Mouse (Mus musculus): ENCODE data around the gene Rgl1. TPM values are rescaled to one million over a fixed set of nuclear protein-coding genes. Genes with fewer than 3 reads are reported as not detected.

The Rgl1 gene
- total RNA-seq, 2 experiments from 2014 or later, result 113 to 132 TPM

DNA sequence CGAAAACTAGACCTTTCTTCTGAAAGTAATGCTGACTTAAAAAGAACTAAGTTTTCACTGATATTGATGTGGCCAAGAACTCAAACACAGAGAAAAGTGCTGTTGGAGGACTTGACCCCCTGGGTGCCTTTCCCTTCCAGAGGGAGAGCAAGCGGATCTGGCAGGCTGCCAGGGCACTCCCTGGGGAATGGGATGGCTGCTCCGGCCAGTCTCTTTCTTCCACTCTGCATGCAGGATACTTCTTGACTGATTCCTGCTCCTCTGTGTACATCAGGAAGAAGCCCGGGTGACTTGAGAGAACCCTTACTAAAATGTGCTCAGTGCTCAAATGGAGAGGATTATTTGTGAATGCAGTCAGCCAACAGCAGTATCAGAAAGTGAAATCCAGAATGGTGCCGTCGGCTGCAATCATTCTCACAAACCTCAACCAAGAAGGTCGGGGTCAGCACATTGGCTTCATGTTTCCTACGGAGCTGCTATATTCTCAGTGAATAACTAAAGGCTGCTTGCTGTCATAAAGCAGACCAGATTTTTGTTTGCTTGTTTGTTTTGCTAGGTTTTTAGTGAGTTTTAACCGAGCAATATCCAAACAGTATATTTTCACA, 176.7 kb downstream of the Rgl1 start:
- intact Hi-C loops (cut with DNase I), result no loop called here
- Histone ChIP-seq H3K27ac (0 out of 2 replicates have a peak overlapping the region, but pooled peaks have one; percentile 12), H3K4me3 (no peak overlapping the region)
- DNase-seq (ENCODE audit: extremely low spot score in 1 of 2, low spot score in 2 of 2), result no peak
- no peak for TF ChIP-seq CTCF (IDR thresholded peaks at IDR 0.05)

DNA sequence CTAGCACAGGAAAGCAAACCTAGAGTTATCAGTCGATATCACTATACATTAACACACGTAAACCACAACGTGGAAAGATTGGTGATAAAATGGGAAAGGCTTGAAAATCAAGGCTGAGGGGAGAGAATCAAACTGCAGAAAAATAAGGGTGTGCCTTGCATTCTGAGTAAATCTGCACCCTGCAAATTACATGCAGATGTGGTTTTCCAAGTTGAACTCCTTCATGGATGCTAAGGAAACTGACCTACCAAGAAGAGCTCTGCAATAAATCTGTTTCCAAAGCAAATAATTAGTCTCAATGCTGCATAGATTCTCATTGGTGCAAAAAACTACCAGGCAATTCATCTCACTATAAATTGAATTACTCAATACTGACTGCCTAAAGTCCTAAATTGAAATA, 178.7 kb downstream of the Rgl1 start:
- intact Hi-C loops (cut with DNase I), result no loop called here
- DNase-seq (ENCODE audit: extremely low spot score in 1 of 2, low spot score in 2 of 2), result no peak
- H3K27ac ChIP-seq, result no peak overlapping the region
- TF ChIP-seq CTCF (IDR thresholded peaks at IDR 0.05), result no peak
- H3K4me3 ChIP-seq, result no peak overlapping the region

- H3K4me3 ChIP-seq, result no peak overlapping the region
- no peak for DNase-seq (ENCODE audit: extremely low spot score in 1 of 2, low spot score in 2 of 2)
- TF ChIP-seq CTCF (IDR thresholded peaks at IDR 0.05), result no peak
- intact Hi-C loops (cut with DNase I), result no loop called here
- no peak overlapping the region for H3K27ac ChIP-seq
Measured at GRCm38 (mm10) chr1:152585385-152585984, 180.7 kb downstream of the Rgl1 start.

- no peak for DNase-seq (ENCODE audit: extremely low spot score in 1 of 2, low spot score in 2 of 2)
- intact Hi-C loops (cut with DNase I), result no loop called here
- no peak for TF ChIP-seq CTCF (IDR thresholded peaks at IDR 0.05)
Measured at GRCm38 (mm10) chr1:152584933-152585332, 181.2 kb downstream of the Rgl1 start.

GRCm38 (mm10) chr1:152581127-152581905, 184.8 kb downstream of the Rgl1 start:
- intact Hi-C loops (cut with DNase I), result no loop called here

More at GRCm38 (mm10) chr1:152584933-152585332, 181.2 kb downstream of the Rgl1 start:
- Histone ChIP-seq H3K4me3 (no peak overlapping the region), H3K27ac (no peak overlapping the region)

DNA sequence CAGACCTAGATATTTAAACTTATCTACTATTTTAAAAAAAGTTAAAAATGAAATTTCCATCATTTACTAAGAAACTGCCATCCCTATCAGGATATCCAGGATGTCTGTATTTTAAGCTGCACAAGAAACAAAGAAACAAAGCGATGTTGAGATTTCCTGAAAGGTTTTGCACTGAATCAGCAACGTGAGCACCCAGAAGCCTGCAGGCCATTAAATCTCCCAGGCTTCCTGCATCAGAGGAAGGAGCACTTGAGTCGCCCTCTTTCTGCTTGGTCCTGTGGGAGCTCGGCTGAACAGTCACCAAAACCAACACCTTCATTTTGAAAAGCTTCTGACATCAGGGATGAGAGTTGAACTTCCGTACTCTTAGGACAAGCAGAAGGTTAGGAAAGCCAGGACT, 187.2 kb downstream of the Rgl1 start:
- intact Hi-C loops (cut with DNase I), result no loop called here
- TF ChIP-seq CTCF (IDR thresholded peaks at IDR 0.05), result no peak
- DNase-seq (ENCODE audit: extremely low spot score in 1 of 2, low spot score in 2 of 2), result no peak
- Histone ChIP-seq H3K27ac (no peak overlapping the region), H3K4me3 (no peak overlapping the region)

More at GRCm38 (mm10) chr1:152581127-152581905, 184.8 kb downstream of the Rgl1 start:
- DNase-seq (ENCODE audit: extremely low spot score in 1 of 2, low spot score in 2 of 2), result no peak
- no peak for TF ChIP-seq CTCF (IDR thresholded peaks at IDR 0.05)
- Histone ChIP-seq H3K4me3 (no peak overlapping the region), H3K27ac (no peak overlapping the region)

- Histone ChIP-seq H3K27ac (no peak overlapping the region), H3K4me3 (no peak overlapping the region)
- no peak for DNase-seq (ENCODE audit: extremely low spot score in 1 of 2, low spot score in 2 of 2)
- intact Hi-C loops (cut with DNase I), result no loop called here
- TF ChIP-seq CTCF (IDR thresholded peaks at IDR 0.05), result no peak
Measured at GRCm38 (mm10) chr1:152578108-152578721, 187.9 kb downstream of the Rgl1 start.

GRCm38 (mm10) chr1:152576614-152577144, 189.5 kb downstream of the Rgl1 start:
- H3K27ac ChIP-seq, result no peak overlapping the region
- TF ChIP-seq CTCF (IDR thresholded peaks at IDR 0.05), result no peak
- H3K4me3 ChIP-seq, result no peak overlapping the region
- DNase-seq (ENCODE audit: extremely low spot score in 1 of 2, low spot score in 2 of 2), result no peak
- intact Hi-C loops (cut with DNase I), result no loop called here

DNA sequence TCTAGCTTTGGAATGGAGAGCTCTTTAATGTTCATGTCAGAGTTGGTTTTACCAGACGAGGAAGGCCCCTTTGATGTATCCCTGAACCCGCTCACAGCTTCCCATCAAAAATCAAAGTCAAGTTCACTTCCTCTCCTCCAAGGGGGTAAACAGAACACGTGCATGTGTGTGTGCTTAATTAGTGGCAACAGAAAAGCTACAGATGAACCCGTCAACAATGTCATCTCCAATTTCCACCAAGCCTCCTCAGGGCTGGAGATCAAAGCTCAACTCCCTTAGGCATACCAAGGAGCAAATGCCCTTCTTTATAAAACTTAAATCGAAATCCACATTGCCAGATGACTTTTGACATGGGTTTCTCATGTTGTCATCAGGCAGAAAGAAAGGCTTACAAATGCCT, 191.1 kb downstream of the Rgl1 start:
- Histone ChIP-seq H3K4me3 (no peak overlapping the region), H3K27ac (no peak overlapping the region)
- no peak for TF ChIP-seq CTCF (IDR thresholded peaks at IDR 0.05)
- intact Hi-C loops (cut with DNase I), result no loop called here
- DNase-seq (ENCODE audit: extremely low spot score in 1 of 2, low spot score in 2 of 2), result no peak

- H3K27ac ChIP-seq, result no peak overlapping the region
- intact Hi-C loops (cut with DNase I), result no loop called here
- no peak for DNase-seq (ENCODE audit: extremely low spot score in 1 of 2, low spot score in 2 of 2)
- no peak overlapping the region for H3K4me3 ChIP-seq
- no peak for TF ChIP-seq CTCF (IDR thresholded peaks at IDR 0.05)
Measured at GRCm38 (mm10) chr1:152573470-152574059, 192.6 kb downstream of the Rgl1 start.

DNA sequence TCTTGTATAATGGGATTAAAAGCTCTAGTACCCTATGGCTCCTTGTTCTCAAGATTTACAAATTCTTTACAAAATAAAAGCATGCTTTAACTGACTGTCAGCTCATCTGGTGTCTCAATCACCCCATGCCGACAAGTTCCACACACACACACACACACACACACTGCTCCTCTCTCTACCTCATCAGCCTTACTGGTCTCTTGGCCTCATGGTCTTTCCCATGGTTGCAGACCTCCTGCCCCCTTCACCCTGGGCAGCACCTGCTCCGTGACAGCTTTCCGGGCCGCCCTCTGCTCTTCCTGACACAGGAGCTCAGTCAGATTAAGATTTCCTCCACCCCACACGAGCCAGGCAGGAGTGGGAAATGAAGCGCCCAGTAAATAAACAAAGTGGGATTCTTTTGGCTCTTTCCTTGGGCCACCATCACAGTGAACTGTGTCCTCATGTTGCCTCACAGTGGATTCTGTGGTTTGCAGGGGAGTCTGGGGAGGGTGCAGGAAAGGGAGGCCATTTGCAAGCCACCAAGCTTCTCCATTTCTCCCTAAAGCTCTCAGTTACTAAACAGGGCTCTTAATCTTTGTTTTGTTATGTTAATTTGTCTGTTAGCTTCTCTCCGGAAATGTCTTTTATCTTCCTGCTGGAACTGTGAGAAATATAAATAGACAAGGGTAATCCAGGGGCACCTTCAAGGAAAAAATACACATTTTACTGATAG, 193.2 kb downstream of the Rgl1 start:
- DNase-seq (ENCODE audit: extremely low spot score in 1 of 2, low spot score in 2 of 2), result no peak
- Histone ChIP-seq H3K27ac (no peak overlapping the region), H3K4me3 (no peak overlapping the region)
- TF ChIP-seq CTCF (IDR thresholded peaks at IDR 0.05), result no peak
- intact Hi-C loops (cut with DNase I), result no loop called here
